Mouse (Mus musculus) inflammation-experienced regulatory T-cells, adult 6 months (primary cell): Measurements from ENCODE around the gene Dnah8. TPM values are rescaled to one million over a fixed set of nuclear protein-coding genes. Genes with fewer than 3 reads are reported as not detected.

ENCODE experiments used
- ATAC-seq: one replicate; pipeline ENCODE4 v1.8.0; 2017
- polyA plus RNA-seq, 3 experiments: library from polyadenylated mRNA; unstranded; fragments of 100-300 nt; shearing (Covaris generic); gene quantifications; one replicate each; pipeline ENCODE4 v1.2.1; 2017

Gene Dnah8
- polyA plus RNA-seq, 3 experiments from 2014 or later: 18.6 to 20.0 (median 19.2) TPM

DNA sequence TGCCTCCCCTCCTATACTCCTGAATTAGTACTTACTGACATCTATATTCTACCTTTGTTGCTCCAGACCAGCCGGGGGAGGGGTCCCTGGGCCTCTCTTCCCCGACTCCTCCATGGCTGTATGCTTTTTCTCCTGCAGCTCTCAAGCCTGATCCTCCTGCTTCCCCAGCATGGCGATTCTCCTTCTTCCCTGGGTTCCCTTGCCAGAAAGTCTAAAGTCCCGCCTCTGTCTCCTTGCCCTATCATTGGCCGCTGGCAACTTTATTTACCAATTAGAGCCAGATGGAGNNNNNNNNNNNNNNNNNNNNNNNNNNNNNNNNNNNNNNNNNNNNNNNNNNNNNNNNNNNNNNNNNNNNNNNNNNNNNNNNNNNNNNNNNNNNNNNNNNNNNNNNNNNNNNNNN lies 40.7 kb downstream of the Dnah8 start:
- no peak for ATAC-seq

DNA sequence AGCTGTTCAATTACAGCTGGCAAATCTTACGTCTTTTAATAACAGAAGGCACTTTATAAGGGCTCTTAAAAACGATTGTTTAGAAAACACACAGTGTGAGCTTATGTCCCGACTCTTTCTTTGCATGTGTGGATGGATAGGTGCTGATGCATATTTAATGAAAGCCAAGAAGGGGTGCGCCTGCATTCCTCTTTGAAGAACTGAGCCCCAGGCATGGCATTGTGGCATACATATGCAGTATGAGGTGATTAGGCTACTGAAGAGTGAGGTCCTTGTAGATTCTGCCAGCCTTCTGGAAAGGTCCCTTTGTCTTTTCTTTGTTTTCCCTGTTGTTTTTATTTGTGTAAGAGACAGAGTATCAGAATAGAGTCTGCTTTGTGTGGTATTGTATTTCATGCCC lies 48.4 kb downstream of the Dnah8 start:
- no peak for ATAC-seq

DNA sequence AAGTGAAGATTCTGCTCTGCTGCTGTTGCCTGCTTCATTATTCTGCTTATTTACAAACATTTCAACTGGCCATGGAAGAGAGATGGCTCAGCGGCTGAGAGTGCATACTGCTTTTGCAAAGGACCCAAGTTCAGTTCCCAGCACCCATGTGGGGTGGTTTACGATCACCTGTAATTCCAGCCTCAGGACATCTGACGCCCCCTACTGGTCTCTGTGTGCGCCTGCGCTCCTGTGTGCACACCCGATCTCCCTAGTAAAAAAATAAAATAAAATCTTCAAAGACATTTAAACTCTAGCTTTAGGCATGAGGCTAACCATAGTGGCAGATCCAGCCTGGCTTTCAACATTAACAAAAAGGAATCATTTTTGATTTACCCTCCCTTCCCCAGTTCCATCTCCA lies 48.9 kb downstream of the Dnah8 start:
- no peak for ATAC-seq

DNA sequence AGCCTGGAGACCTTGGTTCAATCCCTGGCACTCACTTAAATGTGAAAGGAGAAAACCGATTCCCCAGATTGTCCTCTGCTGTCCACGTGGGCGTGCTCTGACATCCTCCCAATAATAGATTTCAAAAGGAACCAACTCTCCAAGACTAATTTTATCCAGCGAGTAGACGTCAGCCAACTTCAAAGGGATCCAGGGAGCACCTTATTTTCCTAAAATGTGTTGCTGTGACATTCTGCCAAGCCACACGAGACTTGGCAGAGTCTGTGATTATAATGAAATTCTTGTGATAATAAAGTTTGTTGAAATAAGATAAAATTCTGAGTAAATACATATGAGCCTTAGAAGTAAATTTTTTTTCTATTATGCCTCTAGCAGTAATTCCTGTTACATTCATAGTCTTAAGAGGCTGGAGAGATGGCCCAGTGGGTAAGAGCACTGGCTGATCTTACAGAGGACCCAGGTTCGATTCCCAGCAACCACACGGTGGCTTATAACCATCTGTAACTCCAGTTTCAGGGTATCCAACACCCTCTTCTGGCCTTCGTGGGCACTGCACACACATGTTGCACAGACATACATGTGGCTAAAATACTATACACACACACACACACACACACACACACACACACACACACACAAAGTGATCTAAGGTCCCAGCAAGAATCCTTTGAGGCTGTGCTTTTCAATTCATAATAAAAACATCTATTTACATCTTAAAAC lies 51.0 kb downstream of the Dnah8 start:
- no peak for ATAC-seq

DNA sequence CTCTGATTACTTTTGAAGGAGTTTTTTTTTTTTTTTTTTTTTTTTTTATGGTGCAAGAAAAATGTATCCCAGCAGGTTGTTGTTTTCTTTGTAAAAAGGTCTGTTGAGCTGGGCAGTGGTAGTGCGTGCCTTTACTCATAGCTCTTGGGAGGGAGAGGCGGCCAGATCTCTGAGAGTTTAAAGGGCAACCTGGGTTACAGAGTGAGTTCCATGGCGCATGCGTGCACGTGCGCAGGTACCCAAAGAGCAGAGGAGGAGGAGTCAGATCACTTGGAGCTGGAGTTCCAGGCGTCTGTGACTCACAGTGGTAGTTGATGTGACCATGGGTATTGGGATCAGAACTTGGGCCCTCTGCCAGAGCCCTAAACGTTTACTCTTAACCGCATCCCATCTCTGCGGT lies 54.4 kb downstream of the Dnah8 start:
- no peak for ATAC-seq

DNA sequence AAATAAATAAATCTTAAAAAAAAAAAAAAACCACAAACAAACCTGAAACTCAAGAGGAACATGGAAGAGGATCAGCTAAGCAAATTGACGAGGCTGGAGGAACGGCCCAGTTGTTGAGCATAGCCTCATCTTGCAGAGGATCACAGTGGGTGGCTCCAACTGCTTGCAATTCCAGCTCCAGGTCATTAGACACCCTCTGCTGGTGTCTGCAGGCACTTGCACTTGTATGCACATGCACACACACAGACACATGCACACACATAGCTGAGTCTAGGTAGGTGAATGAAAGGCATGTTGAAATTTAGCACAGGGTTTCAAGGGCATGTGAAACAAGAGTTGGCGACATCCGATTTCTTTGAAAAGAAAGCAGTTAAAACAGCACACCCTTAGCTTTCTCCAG lies 55.5 kb downstream of the Dnah8 start:
- no peak for ATAC-seq

DNA sequence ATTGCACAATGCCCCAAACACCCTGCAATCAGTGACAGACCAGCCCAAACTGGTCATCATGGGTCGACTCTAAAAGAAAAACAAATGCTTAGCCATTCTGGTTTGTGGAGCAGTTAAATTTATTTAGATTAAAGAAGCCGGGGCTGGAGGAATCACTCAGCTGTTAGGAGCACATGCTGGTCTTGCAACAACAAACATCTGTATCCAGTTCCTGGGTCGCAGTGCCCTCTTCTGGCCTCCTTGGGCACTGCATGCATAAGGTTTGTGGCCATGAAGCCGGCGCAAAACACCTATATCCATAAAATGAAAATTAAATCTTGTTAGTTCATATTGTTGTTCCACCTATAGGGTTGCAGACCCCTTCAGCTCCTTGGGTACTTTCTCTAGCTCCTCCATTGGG lies 57.5 kb downstream of the Dnah8 start:
- no peak for ATAC-seq

DNA sequence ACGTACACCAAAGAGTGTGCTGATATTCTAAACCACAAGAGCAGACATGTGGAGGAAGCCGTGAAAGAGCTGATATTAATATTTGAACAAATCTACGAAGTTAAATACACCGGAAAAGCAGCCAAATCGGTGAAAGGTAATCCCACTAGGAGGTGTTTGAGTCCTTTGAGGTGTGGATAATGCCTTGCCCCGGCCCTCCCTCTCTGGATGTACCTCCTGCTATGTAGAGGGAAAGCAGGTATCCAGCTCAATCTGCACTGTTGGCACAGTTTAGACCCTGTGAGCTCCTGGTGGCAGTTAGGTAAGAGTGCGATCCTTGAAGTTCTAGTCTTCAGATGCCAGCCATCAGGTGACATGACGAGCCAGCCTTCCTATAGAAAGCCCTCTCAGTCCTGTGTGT lies 66.0 kb downstream of the Dnah8 start:
- no peak for ATAC-seq

DNA sequence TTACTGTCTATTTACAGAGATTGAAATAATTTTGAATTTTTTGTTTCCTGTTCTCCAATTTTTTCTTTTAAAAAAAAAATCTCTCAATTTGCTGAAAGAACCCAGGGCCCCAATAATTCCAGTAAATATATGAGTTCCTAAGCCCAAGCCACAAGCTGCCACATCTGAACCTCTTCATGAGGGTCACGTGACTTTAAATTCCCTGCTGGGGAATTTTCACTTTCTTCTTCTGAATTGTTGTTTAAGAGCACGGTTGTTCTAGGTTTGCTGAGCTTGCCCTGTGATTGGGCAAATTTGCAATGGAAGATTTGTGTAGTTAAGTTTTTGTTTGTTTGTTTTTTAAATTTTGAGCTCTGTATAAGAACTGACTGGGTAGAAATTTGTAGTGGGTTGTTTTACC lies 67.3 kb downstream of the Dnah8 start:
- ATAC-seq: no peak

DNA sequence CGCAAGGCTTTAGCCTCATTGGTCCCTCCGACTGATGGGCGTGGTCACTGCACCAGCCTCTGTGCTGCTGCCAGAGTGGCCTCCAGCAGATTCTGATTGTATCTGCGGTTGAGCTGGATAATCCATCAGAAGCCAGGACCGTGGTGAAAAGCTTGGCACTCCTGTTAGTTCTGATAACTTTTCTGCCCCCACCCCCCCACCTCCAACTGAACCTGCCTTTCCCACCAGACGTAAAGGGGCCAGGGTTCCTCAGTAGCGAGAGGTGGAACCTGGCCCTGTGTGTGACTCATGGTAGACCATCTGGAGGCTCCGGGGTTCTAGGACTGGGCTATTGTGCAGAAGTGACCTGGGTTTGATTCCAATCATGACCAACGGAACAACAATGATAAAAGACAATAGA lies 70.1 kb downstream of the Dnah8 start:
- ATAC-seq: no peak

DNA sequence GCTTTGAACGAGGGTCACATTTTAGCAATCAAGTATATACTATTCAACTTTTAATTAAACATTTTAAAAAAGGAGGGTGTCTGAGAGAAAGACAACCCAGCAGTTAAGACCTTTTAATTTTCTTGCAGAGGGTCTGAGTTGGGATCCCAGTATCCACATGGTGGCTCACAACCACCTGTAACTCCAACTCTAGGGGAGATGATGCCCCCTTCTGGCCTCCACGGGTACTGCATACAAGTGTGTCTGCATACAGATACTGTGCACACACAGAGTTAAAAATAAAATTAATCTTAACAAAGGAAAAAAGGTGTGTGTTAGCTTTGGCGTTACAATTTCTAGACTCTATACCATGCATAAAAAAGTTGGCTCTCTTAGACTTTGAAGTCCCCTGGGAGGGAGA lies 90.6 kb downstream of the Dnah8 start:
- no peak for ATAC-seq

DNA sequence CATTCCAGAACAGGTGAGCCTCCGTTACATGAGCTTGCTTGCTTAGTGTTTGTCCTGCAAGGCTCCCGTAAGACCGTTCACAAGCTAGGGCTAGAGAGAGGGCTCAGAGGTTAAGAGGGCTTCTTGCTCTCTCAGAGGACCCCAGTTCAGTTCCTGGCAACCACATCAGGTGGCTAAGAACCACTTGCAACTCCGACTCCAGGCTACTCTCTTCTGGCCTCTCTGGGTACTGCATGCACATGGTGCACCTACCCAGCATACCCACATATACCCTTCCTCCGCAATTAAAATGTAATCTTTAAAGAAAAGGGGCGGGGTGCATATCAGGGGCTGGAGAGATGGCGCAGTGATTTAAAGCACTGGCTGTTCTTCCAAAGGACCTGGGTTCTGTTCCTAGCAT lies 94.0 kb downstream of the Dnah8 start:
- no peak for ATAC-seq

DNA sequence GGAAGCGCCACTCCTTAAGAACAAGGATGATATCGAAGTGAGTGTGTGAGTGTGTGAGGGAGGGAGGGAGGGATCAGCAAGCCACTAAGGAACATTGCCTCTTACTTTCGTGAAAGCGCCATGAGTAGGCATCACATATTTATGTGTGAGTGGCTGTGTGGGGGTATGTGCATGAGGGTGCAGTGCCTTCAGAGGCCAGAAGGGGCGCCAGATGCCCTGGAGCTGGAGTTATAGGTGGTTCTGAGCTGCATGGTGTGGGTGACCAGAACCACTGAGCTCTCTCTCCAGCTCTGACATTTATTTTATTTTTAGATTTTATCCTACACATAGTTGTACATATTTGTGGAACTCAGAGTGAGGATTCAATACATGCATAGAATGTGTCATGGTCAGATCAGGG lies 94.9 kb downstream of the Dnah8 start:
- no peak for ATAC-seq

DNA sequence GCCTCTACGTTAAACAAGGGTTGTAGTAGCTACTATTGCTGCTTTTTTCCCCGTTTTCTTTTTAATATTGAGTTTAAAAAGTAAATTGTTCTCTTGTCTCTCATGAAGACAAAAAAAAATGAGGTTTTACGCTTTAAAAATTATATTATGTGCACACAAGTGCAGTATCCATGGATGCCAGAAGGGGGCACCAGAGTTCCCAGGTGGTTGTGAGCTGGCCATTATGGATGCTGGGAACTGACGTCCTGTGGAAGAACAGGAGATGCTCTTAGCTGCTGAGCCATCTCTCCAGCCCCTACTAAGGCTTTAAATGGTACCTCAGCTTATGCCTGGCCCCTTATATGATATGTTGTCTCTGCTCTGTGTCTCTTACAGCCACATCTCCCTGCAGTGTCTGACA lies 103.6 kb downstream of the Dnah8 start:
- ATAC-seq: no peak

DNA sequence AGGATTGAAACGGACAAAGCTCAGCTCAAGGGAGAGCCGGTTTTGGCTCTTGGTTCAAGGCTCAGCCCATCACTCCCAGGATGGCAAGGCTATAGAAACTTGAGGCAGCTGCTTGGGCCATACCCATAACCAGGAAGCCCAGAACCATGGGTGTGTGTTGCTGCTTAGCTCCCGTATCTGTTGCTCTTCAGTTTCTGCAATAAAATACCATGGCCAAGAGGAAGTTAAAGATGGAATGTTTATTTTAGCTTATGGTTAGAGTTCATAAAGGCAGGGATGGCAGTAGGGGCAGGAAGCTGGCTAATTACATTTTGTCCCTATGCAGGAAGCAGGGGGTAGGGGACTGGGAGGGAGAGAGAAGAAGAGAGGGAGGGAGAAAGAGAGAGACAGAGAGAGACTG lies 108.6 kb downstream of the Dnah8 start:
- no peak for ATAC-seq

DNA sequence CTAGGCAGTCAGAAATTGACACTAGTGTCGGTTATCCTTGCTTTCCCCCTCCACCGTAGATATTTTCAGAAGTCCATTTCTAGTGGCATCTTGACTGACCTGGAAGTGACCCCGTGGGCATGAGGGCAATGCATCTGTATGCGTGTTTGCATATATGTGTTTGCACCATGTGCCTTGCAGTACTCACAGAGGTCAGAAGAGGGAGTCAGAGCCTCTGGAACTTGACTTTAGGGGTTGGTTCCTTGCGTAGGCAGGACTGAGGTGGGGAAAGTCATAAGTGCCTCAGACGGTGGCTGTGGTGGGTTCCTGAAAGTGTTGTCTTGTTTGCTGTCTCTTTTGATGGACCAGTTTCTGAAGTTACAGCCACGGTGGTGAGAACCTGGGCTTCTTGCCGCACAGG lies 110.6 kb downstream of the Dnah8 start:
- ATAC-seq: no peak

DNA sequence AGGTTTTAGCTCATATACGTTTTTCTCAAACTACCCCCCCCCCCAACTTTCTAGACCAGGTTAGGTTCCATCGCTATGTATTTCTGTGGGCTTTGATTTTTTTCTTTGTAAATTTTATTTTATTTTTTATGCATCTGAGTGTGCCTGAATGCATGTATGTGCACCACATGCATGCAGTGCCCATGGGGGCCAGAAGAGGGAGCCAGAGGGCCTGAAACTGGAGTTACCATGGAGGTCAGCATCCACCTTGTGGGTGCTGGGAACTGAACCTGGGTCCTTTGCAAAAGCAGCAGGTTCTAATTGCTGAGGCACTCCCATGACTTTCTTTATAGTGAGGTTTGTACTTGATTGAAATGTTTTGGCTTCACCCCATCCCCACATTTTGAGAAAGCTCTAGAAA lies 111.3 kb downstream of the Dnah8 start:
- ATAC-seq: no peak

DNA sequence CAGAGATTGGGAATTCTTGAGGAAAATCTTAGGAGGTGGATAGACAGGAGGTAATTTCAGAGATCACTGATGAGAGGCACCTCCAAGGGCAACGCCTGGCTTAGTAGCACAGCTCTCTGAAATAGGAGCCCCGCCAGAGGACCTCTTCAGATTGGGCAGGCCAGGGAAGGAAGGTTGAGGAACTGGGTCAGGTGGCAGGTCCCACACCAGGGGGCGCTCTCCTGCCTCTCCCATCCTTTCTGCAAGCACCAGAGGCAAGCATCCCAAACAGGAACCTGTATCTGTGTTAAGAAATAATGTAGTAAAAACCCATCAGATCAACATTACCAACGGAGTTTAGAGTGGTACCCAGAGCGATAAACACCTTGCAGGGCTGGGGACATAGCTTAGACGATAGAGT lies 113.6 kb downstream of the Dnah8 start:
- no peak for ATAC-seq

DNA sequence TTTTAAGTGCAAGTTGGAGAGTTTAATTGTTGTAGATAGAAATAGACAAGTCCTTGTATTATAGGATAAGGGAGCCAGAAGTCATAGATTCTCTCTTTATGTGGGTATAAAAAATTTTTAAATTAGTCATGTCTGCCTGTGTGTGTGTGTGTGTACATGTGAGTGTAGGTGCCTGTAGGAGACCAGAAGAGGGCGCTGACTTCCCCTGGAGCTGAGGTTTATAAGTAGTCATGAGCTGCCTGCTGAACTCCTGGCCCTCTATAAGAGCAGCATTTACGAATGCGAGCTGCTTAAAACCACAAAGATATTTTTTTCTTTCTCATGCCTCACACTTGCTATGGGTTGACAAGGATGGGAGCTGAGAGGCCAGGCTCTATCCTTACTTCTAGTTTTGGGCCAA lies 115.6 kb downstream of the Dnah8 start:
- no peak for ATAC-seq

DNA sequence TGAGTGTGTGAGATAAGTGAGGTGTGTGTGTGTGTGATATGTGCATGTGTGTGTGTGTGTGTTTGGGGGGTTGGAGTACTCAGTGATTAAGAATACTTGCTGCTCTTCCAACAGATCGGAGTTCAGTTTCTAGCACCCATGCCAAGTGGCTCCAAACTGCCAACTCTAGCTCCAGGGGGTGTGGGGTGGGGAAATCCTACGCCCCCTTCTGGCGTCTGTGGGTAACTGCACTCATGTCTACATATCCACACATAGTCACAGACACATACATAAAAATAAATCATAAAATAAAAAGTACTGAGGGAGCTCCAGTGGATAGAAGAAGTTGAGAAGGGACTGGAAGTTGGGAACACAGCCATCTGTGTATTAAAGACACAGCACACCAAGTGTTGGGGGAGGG lies 119.8 kb downstream of the Dnah8 start:
- no peak for ATAC-seq

DNA sequence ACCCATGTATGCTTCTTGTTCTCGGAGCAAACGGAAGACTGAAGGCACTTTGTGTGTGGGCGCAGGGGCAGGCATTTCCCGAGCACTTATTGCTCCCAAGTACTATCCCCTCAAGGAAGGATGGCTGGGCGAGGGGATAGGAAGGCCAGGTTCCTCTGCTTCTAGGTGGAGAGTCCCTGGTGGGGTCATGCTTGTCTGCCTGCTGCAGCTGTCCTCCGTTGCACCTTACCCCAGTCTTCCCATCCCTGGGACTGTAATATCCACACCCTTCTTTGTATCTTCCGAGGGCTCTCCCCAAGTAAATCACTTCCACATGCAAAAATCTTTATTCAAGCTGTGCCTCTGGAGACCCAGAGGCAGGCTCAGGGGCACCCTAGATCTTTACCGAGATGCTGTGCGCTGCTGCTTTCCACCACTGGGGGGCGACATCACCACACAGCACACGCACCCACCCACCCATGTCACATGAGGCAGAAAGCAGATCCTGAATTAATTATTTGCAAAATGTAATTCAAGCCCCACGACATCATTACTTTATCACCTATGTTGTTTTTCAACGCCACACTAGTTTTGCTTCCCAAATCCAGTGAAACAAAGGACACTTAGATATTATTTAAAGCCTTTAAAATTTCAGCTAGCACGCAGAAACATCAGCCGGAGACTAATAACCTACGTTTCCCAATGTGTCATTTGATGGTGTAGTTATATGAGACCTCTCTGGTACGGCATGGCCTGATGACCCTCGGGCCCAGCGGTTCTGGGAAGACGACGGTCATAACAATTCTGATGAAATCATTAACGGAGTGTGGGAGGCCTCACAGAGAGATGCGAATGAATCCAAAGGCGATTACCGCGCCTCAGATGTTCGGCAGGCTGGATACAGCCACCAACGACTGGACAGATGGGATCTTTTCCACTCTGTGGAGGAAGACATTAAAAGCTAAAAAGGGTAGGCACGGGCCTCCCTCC lies 122.2 kb downstream of the Dnah8 start:
- ATAC-seq: no peak

DNA sequence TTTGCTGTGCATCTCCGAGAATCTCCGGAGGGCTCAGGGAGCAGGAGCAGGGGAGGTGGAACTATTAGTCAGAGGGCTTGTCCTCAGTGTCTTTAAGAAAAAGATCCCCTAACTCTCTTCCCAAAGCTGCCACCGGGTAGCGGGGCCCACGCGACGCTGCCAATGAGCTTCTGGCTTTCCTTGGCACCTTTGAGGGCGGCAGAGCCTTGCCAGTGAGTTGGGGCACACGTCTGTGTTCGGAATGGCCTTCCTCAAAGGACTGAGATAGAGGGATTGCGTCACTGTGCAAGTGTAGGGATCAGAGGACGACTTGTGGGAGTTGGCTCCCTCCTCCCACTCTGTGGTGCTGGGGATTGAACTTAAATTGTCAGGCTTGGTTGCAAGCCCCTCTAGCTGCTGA lies 125.2 kb downstream of the Dnah8 start:
- no peak for ATAC-seq

DNA sequence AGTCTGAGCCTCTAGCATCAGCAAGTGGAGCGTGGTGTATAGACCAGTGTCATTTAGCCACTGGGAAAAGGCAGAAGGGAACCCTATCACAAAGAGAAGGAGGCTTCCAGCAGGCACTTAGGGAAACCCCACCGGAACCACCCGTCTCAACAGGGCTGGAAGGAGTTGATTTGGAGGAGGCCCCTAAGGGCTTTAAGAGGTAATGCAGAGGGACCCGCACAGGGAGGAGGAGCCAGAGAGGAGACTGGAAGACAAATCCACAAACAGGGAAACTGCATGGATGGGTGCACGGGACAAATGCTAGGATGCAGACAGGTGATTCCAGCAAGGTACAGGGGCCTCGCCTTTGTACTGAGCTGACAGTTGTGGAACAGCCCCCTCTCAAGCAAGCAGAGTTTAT lies 126.1 kb downstream of the Dnah8 start:
- ATAC-seq: no peak

DNA sequence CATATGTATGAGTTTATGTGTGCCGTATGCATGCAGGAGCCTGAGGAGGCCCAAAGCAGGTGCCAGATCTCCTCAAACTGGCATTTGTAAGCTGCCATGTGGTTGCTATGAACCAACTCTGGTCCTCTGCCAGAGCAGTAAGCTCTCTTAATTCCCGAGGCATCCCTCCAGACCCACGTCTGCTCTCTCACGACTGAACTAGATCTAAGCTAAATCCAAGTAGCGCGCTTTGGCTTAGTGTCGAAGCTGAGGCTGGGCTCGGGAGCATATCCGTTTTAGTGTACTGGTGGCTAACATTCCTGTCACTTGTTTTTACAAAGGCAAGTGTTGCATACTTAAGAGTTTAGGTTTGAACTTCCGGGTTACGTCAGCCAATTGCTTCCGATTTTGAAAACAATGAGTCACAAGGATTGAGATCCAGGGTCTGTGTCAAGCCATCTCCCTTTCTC lies 128.2 kb downstream of the Dnah8 start:
- ATAC-seq: no peak
